Mouse (Mus musculus) CH12.LX (cell line): ENCODE measurements at regions not wholly inside any gene's neighbourhood (a gene's known extent, or its start where the extent isn't known, plus 50 kb on each side); places are given as distances from the start of the nearest gene placed in this dataset.

Source experiments
- CTCF ChIP-seq, 2 experiments: IDR thresholded peaks in 1 of 2; conservative IDR thresholded peaks in 1 of 2; 2 replicates each; pipeline ENCODE4 v1.5.1; 2011 to 2012; ENCODE audit warnings: low read depth in 2 of 2, low read length in 2 of 2, improper control_type of control experiment in 1 of 2, inconsistent platforms in 1 of 2, mild to moderate bottlenecking in 1 of 2, moderate library complexity in 1 of 2
- E2F4 ChIP-seq: IDR thresholded peaks from 2 replicates; pipeline ENCODE4 v1.6.1; 2011; ENCODE audit warnings: low read depth, low read length, improper control_type of control experiment; ENCODE audit not compliant: insufficient replicate concordance
- HCFC1 ChIP-seq: IDR thresholded peaks from 2 replicates; pipeline ENCODE4 v1.6.1; 2012; ENCODE audit warnings: low read depth, mild to moderate bottlenecking, inconsistent platforms, low read length, improper control_type of control experiment
- MAFK ChIP-seq: IDR thresholded peaks from 2 replicates; pipeline ENCODE4 v1.6.1; 2011; ENCODE audit warnings: low read length, improper control_type of control experiment; ENCODE audit not compliant: insufficient replicate concordance
- MAX ChIP-seq: IDR thresholded peaks from 2 replicates; pipeline ENCODE4 v1.6.1; 2011; ENCODE audit warnings: low read length, improper control_type of control experiment
- MAZ ChIP-seq: IDR thresholded peaks from 2 replicates; pipeline ENCODE4 v1.6.1; 2012; ENCODE audit warnings: low read depth, mild to moderate bottlenecking, inconsistent platforms, low read length, improper control_type of control experiment, moderate library complexity
- MEF2A ChIP-seq: IDR thresholded peaks from 2 replicates; pipeline ENCODE4 v1.6.1; 2014; ENCODE audit warnings: low read depth, mild to moderate bottlenecking, inconsistent platforms, low read length, improper control_type of control experiment, borderline replicate concordance
- POLR2A ChIP-seq: IDR thresholded peaks from 2 replicates; pipeline ENCODE4 v1.6.1; 2011; ENCODE audit warnings: low read depth, mild to moderate bottlenecking, improper control_type of control experiment, low read length
- POLR2AphosphoS2 ChIP-seq: IDR thresholded peaks from 2 replicates; pipeline ENCODE4 v1.6.1; 2011; ENCODE audit warnings: low read depth, low read length, improper control_type of control experiment

- TF ChIP-seq HCFC1 (no peak), POLR2AphosphoS2 (no peak), MAZ (no peak), MEF2A (no peak), POLR2A (no peak), CTCF (conservative IDR thresholded peaks at IDR 0.05 in 1 of 2, IDR thresholded peaks at IDR 0.05 in 1 of 2; ENCODE audit: low read depth in 2 of 2, low read length in 2 of 2) (no peak), MAFK (no peak), E2F4 (no peak), MAX (no peak)
Measured at GRCm38 (mm10) chr16:56359101-56359500, 118.6 kb upstream of the Abi3bp start.
